Comparison of ENCODE assay signal across 1 mouse cellular context in the genomic region with DNA sequence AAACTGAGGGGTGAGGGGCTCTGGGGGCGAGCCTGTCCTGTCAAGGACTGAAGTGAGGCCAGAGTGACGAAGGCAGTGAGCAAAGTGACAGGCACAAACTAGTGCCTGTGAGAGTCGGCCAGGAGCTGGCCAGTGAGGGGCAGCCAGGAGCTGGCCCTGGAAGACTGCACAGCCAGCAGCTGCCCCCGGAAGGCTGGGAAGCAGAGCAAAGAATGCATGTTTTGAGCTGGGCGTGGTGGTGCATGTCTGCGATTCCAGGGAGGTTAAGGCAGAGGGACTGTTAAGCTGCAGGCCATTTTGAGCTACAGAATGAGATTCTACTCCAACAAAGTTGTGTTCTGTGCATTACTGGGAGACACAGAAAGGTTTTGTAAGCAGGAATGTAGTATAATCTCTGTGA.
TF ChIP-seq lines count a peak whose summit lies in the region.

No protein-coding gene starts in this region.

TF ChIP-seq in myocyte, 11 proteins besides CTCF, POLR2A, EP300 and RAD21 (continued from another document):
- no peak for TF ChIP-seq TCF3 (IDR thresholded peaks at IDR 0.05; ENCODE audit: insufficient read length, low read depth)
